Mouse (Mus musculus): ENCODE measurements around the gene P3h3.

P3h3 gene

DNA sequence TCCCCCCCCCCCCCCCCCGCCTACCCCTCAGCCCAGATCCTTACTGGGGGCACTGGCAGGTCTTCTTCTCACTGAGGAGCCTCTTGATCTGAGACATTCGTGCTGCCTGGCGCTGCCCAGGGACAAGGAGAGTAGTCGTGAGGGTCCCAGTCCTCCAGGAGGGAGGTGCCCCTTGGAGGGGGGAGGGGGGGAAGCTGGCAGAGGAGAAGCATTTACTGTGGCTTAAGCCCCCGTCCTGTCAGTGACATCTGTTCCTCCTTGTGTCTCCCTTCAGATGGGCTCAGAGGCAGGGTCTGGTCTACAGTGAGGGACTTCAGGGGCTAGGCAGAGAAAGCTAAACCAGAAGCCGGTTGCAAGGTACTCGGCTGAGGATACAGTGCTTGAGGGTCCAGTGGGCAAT is 9.0 kb upstream of the P3h3 start:
- no peak for DNase-seq (ENCODE audit: extremely low read depth, low read depth, low spot score)

DNA sequence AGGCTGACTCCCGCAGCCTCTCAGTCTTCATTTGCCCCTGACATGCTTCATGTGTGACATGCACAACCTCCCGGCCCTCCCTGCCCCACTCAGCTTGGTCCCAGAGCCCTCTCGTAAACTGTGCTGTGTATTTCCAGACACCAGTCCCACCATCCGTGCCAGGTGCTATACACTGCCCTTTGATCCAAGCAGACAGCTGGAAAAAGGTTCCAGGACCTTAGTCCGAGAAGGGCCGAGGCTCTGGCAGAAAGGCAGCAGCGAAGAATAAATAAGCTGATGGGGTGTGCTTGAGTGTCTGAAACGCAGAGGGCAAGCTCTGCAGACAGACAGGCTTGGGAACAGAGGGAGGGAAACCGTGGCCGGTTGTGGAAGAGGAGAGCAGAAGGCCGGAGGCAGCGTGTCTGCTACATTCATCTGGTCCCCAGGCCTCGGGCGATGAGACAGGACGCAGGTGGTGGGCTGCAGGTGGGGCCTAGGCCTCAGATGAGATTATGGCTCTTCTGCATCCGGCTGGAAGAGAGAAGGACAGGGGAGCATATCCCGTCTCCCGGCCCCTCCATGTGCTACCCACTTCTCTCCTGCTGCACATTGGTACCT is 8.3 kb upstream of the P3h3 start:
- no peak for DNase-seq (ENCODE audit: extremely low read depth, low read depth, low spot score)

DNA sequence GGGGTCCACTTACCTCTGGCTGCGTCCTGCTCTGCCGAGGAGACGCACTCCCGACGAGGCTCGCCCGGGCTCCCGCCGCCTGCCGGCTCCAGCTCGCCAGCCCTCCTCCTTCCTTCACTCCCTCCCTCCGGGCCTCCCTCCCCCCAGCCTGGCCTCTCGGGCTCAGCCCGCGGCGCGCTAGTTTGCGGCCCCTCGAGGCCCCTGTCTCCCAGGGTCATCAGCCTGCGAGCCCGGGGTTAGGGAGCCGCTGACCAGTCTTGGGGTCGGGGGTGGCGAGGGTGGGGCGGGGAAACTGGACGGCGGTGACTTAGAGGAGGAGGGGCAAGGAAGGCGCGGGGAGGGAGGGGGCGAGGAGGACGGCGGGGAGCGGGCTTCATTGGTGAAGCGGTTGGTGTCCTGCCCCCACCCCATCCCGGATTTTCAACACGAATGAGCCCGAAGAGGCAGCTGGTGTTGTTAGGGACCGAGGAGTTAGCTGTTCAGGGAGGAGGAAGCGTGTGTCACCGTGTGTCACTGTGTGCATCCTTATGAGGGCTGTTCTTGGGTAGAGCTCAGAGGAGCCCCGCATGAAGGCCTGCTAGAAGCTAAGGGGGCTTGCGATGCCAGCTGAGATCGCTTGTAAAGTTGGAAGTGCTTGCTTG is 6.2 kb upstream of the P3h3 start, which contains the start of gene Gpr162:
Gene Gpr162 (minus strand): TSS at position 326 of the 641 bp plus-strand sequence.
- no peak for DNase-seq (ENCODE audit: extremely low read depth, low read depth, low spot score)

GRCm38 (mm10) chr6:124863125-124863657 is 5.6 kb upstream of the P3h3 start:
- no peak for DNase-seq (ENCODE audit: extremely low read depth, low read depth, low spot score)

- DNase-seq (ENCODE audit: extremely low read depth, low read depth, low spot score), result no peak
Measured at GRCm38 (mm10) chr6:124862406-124863124, 5.0 kb upstream of the P3h3 start.

DNA sequence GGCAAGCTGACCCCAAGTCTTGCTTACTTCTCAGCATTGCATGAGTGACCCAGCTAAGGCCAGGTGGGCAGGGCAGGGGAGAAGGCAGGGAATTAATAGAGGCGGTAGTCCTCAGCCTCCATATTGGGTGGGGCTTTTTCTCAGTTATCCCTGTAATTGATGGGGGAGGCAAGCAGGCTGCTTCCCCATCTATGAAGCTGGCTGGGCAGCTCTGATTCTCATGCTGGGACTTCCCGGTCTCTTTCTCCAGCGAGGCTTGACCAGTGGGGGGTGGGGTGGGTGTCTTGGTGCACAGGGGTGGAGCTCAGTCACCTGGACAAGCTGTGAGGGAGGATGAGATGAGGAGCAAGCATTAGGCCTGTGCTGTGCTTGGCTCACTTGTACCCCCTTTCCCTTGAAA is 4.2 kb upstream of the P3h3 start:
- no peak for DNase-seq (ENCODE audit: extremely low read depth, low read depth, low spot score)

DNA sequence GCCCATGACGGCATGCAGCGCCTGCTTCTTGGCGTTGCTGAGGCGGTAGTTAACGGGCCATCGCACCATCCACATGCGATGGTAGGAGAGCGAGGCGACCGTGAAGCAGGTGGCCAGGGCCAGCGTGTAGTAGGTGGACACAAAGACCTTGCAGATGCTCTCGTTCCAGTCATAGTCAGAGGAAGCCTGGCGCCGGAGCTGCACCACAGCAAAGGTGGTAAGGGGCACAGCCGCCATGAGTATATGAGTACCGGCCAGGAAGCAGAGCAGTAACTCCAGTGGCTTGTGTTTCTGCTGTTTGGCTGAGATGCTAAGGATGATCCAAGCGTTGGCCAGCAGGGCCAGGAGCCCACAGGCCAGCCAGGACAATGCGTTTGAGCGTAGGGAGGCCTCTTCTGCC is 3.7 kb upstream of the P3h3 start:
- no peak for DNase-seq (ENCODE audit: extremely low read depth, low read depth, low spot score)

DNA sequence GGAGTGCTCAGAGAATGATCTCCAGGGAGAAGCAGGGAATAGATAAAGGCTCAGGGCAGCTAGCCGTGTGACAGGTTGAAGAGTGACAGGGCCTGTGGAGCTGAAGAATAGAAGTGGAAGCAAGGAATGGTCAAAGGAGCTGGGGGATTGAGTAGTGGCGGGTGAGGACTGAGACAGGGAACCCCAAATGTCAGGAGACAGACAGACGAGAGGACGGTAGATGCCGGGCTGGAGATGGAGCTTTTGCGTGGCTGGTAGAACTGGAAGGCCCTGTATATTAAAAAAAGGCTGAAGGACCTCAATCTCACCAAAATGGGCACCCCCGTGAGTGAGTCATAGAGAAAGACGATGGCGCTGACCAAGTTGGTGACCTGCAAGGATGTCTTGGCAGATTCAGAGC is 3.0 kb upstream of the P3h3 start:
- DNase-seq (ENCODE audit: extremely low read depth, low read depth, low spot score), result no peak

- no peak for DNase-seq (ENCODE audit: extremely low read depth, low read depth, low spot score)
Measured at GRCm38 (mm10) chr6:124859725-124860124, 2.2 kb upstream of the P3h3 start.

GRCm38 (mm10) chr6:124858561-124859318 is 1.2 kb upstream of the P3h3 start:
- no peak for DNase-seq (ENCODE audit: extremely low read depth, low read depth, low spot score)

GRCm38 (mm10) chr6:124857840-124858530 is 433 bp upstream of the P3h3 start:
- no peak for DNase-seq (ENCODE audit: extremely low read depth, low read depth, low spot score)

DNA sequence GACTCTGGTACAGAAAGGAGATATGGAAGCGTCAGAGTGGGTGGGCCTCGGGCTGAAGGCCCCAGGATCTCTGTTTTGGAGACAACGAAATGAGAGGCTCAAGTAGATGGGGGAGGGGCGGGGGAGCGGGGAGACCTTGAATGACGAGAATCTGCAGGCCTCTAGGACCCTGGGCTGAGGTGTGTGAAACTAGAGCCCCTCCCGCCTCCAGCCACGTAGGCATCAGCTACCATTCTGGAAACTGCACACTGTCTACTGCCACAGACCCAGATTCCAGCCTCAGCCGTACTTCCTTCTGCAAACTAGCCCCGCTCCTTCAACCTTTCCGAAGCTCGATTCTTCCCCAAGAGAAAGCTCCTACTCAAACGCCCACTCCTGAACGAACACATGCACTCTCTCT is 1.2 kb downstream of the P3h3 start:
- no peak for DNase-seq (ENCODE audit: extremely low read depth, low read depth, low spot score)

- DNase-seq (ENCODE audit: extremely low read depth, low read depth, low spot score), result no peak
Measured at GRCm38 (mm10) chr6:124854647-124855046, 2.9 kb downstream of the P3h3 start.

GRCm38 (mm10) chr6:124850535-124850934 is 7.0 kb downstream of the P3h3 start:
- no peak for DNase-seq (ENCODE audit: extremely low read depth, low read depth, low spot score)

DNA sequence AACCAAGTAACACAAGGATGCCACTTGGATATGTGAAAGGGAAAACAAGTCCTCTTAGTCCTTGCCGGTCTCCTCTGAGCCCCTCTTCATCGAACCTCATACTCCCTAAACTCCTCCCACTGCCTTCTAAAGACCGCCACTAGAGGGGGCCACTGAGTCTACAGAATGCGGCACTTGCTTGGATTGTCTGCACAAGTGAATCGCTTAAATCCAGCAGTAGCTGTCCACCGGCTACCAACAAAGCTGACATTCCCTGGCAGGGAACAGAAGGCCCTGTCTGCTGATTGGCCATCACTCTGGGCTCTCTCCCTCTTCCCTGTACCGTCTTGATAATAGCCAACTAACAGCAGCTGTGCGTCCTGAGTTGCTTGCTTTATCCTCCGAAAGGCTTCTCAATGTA is 10.2 kb downstream of the P3h3 start:
- DNase-seq (ENCODE audit: extremely low read depth, low read depth, low spot score), result no peak

- DNase-seq (ENCODE audit: extremely low read depth, low read depth, low spot score), result no peak
Measured at GRCm38 (mm10) chr6:124840241-124841167, 17.0 kb downstream of the P3h3 start, which contains the start of gene Gnb3. Gene Gnb3, minus strand, starts transcription at chr6:124840275.

DNA sequence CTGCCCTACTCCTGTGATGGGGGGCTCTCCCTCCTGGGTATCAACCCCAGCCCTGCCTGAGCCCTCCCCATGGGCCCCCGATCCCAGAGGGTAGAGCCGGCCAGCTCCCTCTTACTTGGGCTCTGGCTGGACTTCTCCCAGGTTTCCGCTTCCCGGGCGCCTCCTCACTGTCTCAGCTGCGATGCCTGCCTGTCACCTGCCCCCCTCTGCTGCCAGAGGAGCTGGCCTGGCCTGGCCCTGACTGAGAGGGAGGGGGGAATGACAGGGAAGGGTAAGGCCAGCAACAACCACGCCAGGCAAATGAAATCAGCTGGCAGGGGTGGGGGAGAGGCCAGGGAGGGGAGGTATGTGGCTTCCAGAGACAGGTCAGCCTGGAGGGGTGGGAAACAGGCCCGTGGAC is 17.7 kb downstream of the P3h3 start:
- DNase-seq (ENCODE audit: extremely low read depth, low read depth, low spot score), result no peak

DNA sequence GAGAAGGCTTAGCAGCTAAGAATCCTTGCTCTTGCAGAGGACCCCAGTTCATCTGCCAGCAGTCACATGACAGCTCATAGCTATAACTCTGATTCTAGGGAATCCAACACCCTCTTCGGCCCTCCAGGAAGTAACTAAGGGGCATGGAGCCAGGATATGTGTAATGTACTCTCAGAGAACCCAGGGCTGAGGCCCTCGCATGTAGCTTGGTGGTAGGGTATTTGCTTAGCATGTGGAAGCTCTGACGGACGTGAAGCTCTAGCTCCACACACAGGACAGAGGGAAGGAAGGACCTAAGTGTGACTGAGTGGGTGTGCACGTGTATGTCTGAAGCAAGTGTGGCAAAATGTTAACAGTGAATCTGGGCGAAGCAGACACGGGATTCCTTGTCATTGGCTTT is 21.1 kb downstream of the P3h3 start:
- no peak for DNase-seq (ENCODE audit: extremely low read depth, low read depth, low spot score)

DNA sequence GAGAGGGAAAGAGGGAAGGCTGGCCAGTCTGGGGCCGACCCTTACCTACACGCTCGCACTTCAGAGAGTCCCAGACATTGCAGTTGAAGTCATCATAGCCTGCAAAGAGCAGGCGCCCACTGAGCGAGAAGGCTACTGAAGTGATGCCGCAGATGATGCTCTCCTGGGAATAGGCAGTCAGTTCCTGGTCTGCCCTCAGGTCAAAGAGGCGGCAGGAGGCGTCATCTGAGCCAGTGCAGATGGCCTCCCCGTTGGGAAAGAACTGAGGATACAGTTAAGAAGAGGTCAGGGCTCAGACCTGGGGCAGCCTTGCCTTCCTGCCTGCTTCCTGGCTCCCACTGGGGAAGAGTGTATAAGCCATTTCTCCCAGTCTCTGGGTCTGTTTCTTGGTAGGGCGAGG is 22.0 kb downstream of the P3h3 start:
- DNase-seq (ENCODE audit: extremely low read depth, low read depth, low spot score), result no peak

All from fat pad, adult 2 months (tissue).